Mouse (Mus musculus) stomach, embryonic 15.5 days (tissue): ENCODE data around the gene Gcn1l1. TPM values are rescaled to one million over a fixed set of nuclear protein-coding genes. Genes with fewer than 3 reads are reported as not detected.

Source experiments
- ATAC-seq: fragments of 200-750 bp; cut with Nextera tagmentation; 2 replicates; pipeline ENCODE4 v1.8.0; 2017; ENCODE audit warnings: low read depth, moderate number of reproducible peaks, moderate TSS enrichment; ENCODE audit not compliant: insufficient read depth, low FRiP score
- H3K27ac ChIP-seq: fragments of 300-500 bp; sonication (generic); 2 replicates; pipeline ENCODE4 v1.5.1; 2015; ENCODE audit warnings: mild to moderate bottlenecking, inconsistent platforms
- H3K27me3 ChIP-seq: fragments of 300-500 bp; sonication (generic); replicated peaks from 2 replicates; pipeline ENCODE4 v1.6.1; 2015; ENCODE audit warnings: inconsistent platforms
- H3K36me3 ChIP-seq: fragments of 300-500 bp; sonication (generic); 2 replicates; pipeline ENCODE4 v1.6.1; 2015; ENCODE audit warnings: inconsistent platforms
- H3K4me1 ChIP-seq: fragments of 300-500 bp; sonication (generic); 2 replicates; pipeline ENCODE4 v1.6.1; 2015; ENCODE audit warnings: inconsistent platforms
- H3K4me2 ChIP-seq: fragments of 300-500 bp; sonication (generic); 2 replicates; pipeline ENCODE4 v1.6.1; 2015; ENCODE audit warnings: mild to moderate bottlenecking, inconsistent platforms
- H3K4me3 ChIP-seq: fragments of 300-500 bp; sonication (generic); replicated peaks from 2 replicates; pipeline ENCODE4 v1.5.1; 2015; ENCODE audit warnings: inconsistent platforms
- H3K9ac ChIP-seq: fragments of 300-500 bp; sonication (generic); 2 replicates; pipeline ENCODE4 v1.6.1; 2015; ENCODE audit warnings: inconsistent platforms
- H3K9me3 ChIP-seq: fragments of 300-500 bp; sonication (generic); 2 replicates; pipeline ENCODE4 v1.6.1; 2016; ENCODE audit warnings: inconsistent platforms
- WGBS: fragments of 180-500 bp; shearing (Covaris S2); methylation state at CpG from one replicate; pipeline ENCODE4 v1.1.7; 2015; 5-methylcytosine and 5-hydroxymethylcytosine counted together
- polyA plus RNA-seq: library from polyadenylated mRNA; unstranded; fragments of >200 nt; fragmentation: Nextera tagmentation; extraction: Ambion mirVana; gene quantifications from 2 replicates; pipeline ENCODE4 v1.2.1, GENCODE M21; 2015

The Gcn1l1 gene
- polyA plus RNA-seq, 1 experiment from 2014 or later = 34.9 TPM

DNA sequence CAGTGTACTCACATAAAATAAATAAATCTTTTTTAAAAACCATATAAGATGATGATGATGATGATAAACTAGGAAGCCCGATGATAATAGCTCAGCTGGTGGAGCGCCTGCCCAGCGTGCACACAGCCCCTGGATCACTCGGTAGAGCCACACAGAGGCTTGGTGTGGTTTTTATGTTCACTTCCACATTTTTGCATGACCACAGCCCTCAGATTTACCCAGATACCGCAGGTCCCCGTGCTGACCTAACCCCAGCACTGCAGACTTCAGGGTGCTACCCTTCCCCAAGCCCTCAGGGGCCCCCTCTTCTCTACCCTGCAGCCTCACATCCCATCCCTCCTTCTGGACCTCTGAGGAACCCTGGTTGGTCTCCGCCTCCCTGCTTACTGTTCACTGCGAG, 63.0 kb downstream of the Gcn1l1 start:
- no peak overlapping the region for H3K4me2 ChIP-seq
- 65% methylated on average over 8 of the region's 8 CpGs for WGBS
- no peak overlapping the region for H3K27ac ChIP-seq
- no peaks in the 10 kb centered on the region for H3K9me3 ChIP-seq
- no peak for ATAC-seq
- H3K4me3 ChIP-seq = no peak overlapping the region
- H3K36me3 ChIP-seq = no peaks in the 10 kb centered on the region
- H3K4me1 ChIP-seq = peaks cover 8% of the 10 kb centered on the region
- no peaks in the 10 kb centered on the region for H3K27me3 ChIP-seq
- no peak overlapping the region for H3K9ac ChIP-seq

DNA sequence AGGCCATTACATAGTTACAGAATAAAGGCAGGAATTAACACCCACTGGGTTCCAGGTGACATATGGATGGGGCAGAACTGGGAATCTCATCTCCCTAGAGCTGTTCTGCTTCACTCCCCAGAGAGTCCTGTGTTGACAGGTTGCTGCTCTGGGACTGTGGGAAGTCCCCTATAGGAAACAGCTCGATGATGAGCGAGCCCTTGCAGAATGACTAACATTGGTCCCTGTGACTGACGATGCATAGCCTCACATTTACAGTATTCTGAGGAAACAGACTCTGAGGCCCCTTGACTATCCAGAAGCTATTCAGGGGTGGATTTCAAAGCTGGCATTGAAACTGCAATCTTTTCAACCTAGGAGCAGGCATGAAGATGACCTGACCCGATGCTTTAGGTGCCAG, 64.6 kb downstream of the Gcn1l1 start:
- Histone ChIP-seq H3K27me3 (no peaks in the 10 kb centered on the region), H3K4me2 (no peak overlapping the region), H3K36me3 (no peaks in the 10 kb centered on the region), H3K27ac (no peak overlapping the region), H3K4me3 (no peak overlapping the region), H3K9ac (no peak overlapping the region), H3K9me3 (no peaks in the 10 kb centered on the region), H3K4me1 (peaks cover 13% of the 10 kb centered on the region)
- ATAC-seq = no peak
- 88% methylated on average over 4 of the region's 4 CpGs for WGBS

DNA sequence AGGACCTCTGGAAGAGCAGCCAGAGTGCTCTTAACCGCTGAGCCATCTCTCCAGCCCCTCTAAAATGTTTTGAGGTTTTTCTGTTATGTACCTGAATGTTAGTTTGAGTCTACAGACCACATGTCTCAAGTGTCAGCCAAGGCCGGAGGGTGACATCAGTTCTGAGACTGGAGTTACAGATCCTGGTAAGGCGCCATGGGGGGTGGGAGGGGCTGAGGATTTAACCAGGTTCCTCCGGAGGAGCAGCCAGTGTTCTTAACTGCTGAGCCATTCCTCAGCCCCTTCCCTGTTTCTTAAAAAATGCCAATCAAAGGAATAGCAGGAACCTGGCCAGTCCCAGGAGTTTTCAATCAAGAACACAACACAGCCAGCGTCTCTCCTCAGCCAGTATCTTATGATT, 65.2 kb downstream of the Gcn1l1 start:
- Histone ChIP-seq H3K36me3 (no peaks in the 10 kb centered on the region), H3K4me1 (peaks cover 14% of the 10 kb centered on the region), H3K4me3 (0 out of 2 replicates have a peak overlapping the region, but pooled peaks have one; percentile 85), H3K27ac (no peak overlapping the region), H3K9ac (no peak overlapping the region), H3K27me3 (no peaks in the 10 kb centered on the region), H3K4me2 (peak overlapping the region; percentile 85; the same call in 1 of the 2 replicates), H3K9me3 (no peaks in the 10 kb centered on the region)
- WGBS = 50% methylated on average over 5 of the region's 5 CpGs
- ATAC-seq = no peak

DNA sequence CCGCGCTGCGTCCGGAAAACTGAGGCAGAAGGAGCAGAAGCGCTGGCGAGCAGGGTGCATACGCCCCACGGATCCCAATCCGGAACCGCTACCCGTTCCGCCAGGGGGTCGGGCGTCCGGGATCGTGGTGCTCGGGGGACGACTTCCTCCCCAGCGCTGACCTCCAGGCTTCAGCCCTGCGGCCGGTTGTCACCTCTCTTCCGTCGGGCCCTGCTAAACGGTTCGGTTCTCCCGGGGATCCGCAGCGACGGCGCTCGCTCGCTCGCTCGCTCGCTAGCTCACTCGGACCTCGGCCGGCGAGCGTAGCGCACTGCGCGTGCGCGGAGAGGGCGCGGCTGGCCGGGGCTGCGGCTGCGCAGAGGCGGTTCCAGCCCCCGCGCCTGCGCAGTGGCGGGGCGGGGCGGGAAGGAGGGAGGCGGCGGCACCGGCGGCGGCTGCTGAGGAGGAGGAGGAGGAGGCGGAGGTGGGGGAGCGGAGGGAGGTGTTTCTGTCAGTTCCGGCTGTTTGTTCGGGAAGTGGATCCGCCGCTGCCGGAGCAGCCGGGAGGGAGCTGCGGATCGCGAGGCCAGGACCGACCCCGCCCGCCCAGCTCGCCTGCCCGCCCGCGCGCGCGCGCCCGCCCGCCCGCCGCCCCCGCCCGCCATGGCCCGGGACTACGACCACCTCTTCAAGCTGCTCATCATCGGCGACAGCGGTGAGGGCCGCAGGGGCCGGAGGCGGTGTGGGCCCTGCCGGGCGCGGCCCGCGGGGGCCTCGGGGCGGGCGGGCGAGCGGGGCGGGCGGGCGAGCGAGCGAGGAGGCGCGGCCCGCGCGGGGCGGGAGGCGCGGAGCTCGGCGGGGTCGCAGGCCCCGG, 66.7 kb downstream of the Gcn1l1 start, which contains the start of gene Rab35:
Rab35 (plus strand) TSS at position 404 of the 853 bp plus-strand sequence.
- H3K27me3 ChIP-seq = no peaks in the 10 kb centered on the region
- peak within 1 kb of the TSS; percentile 85 for H3K4me2 ChIP-seq
- peaks cover 19% of the 10 kb centered on the region for H3K4me1 ChIP-seq
- under 1% methylated on average over 69 of the region's 125 CpGs for WGBS
- no peaks in the 10 kb centered on the region for H3K9me3 ChIP-seq
- H3K27ac ChIP-seq = peak within 1 kb of the TSS; percentile 87
- ATAC-seq = peak; percentile 85
- H3K4me3 ChIP-seq = peak within 1 kb of the TSS; percentile 85
- H3K9ac ChIP-seq = peak within 1 kb of the TSS; percentile 85
- H3K36me3 ChIP-seq = no peaks in the 10 kb centered on the region

DNA sequence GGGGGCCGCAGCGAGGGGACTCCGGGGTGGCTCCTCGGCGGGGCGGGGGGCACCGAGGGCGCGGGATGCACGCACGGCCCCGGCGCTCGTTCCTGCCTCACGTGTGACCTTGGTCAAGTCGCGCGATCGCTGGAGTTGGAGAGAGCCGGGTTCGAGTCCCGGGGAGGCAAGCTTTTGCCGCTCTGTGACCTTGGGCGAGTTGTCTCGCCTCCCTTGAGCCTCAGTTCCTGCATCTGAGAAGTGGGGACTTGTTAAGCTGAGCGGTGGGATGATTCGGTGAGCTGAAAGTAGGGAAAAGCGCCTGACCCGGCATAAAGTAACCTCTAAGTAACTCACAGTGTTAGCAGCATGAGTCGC, 67.3 kb downstream of the Gcn1l1 start:
- Histone ChIP-seq H3K36me3 (no peaks in the 10 kb centered on the region), H3K4me2 (peak overlapping the region; percentile 65), H3K4me3 (peak overlapping the region; percentile 85), H3K4me1 (peaks cover 19% of the 10 kb centered on the region), H3K27ac (peak overlapping the region; percentile 87), H3K9me3 (no peaks in the 10 kb centered on the region), H3K27me3 (no peaks in the 10 kb centered on the region), H3K9ac (peak overlapping the region; percentile 84)
- under 1% methylated on average over 30 of the region's 30 CpGs for whole genome bisulfite sequencing
- ATAC-seq = no peak

DNA sequence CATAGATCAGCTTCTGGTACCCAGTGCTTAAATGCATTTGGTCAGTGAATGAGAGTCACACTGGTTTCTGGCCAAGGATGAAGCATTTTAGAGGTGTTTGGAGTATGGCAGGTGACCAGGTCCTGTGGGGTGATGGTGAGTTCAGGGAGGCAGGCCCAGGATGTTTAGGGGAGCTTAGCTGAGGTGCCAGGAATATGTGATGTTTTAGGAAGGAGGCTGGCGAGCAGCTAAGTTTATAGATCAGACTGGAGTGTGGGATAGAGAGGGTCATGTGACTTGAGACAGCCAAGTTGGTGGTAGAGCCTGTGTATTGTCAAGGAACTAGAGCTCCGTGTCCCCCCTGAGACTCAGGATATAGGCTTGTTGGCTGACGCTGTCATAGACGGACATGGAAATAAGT, 68.0 kb downstream of the Gcn1l1 start:
- H3K4me1 ChIP-seq = peaks cover 19% of the 10 kb centered on the region
- H3K9me3 ChIP-seq = no peaks in the 10 kb centered on the region
- peak overlapping the region; percentile 85 for H3K4me3 ChIP-seq
- no peaks in the 10 kb centered on the region for H3K27me3 ChIP-seq
- peak overlapping the region; percentile 65 for H3K4me2 ChIP-seq
- WGBS = 48% methylated on average over 4 of the region's 4 CpGs
- peak overlapping the region; percentile 84; the same call in 1 of the 2 replicates for H3K9ac ChIP-seq
- 0 out of 2 replicates have a peak, but pooled peaks cover under 1% of the 10 kb centered on the region for H3K36me3 ChIP-seq
- ATAC-seq = no peak
- no peak overlapping the region for H3K27ac ChIP-seq

DNA sequence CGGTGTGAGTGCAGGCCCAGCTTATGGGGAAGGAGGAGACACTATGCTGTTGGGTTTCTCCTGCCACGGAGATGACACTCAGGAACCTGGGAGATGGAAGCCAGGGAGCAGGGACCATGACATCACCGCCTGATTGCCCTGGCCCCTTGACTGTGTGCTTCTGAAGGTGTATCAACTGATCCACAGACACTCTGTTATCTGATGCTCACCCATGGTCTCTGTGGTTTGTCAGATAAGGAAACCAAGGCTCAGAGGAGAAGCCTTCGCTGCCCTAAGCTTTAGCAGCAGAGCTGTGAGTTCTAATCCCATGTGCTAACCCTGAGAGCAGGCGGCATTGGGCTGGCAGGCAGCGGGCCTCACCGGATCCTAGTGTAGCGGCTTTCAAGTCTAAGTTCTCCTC, 69.0 kb downstream of the Gcn1l1 start:
- H3K9ac ChIP-seq = no peak overlapping the region
- peaks cover 9% of the 10 kb centered on the region; the same call in 1 of the 2 replicates for H3K36me3 ChIP-seq
- no peak for ATAC-seq
- no peak overlapping the region for H3K4me2 ChIP-seq
- no peaks in the 10 kb centered on the region for H3K27me3 ChIP-seq
- WGBS = 82% methylated on average over 8 of the region's 8 CpGs
- H3K9me3 ChIP-seq = no peaks in the 10 kb centered on the region
- no peak overlapping the region for H3K4me3 ChIP-seq
- H3K27ac ChIP-seq = no peak overlapping the region
- H3K4me1 ChIP-seq = peaks cover 19% of the 10 kb centered on the region

DNA sequence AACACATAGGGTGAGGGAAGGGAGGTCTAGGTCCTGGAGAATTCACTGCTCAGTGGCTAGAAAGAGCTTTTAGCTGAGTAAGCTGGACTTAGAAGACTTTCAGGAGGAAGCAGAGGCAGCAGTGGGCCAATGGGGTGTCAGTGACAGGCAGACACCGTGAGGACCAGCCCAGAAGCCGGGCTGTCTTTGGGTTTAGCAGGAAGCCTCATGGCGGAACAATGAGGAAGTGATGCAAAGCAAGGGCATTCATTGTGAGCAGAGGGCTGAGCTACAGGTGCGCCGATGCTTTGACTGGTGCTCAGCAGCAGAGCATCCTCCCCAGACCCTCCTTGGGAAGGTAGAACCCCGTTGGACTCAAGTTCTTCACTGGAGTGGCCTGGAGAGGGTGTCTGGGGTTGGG, 70.5 kb downstream of the Gcn1l1 start:
- H3K4me3 ChIP-seq = no peak overlapping the region
- no peaks in the 10 kb centered on the region for H3K9me3 ChIP-seq
- no peaks in the 10 kb centered on the region for H3K27me3 ChIP-seq
- ATAC-seq = no peak
- 75% methylated on average over 6 of the region's 6 CpGs for WGBS
- H3K36me3 ChIP-seq = peaks cover 24% of the 10 kb centered on the region
- no peak overlapping the region for H3K9ac ChIP-seq
- peaks cover 19% of the 10 kb centered on the region for H3K4me1 ChIP-seq
- H3K4me2 ChIP-seq = no peak overlapping the region
- H3K27ac ChIP-seq = no peak overlapping the region

DNA sequence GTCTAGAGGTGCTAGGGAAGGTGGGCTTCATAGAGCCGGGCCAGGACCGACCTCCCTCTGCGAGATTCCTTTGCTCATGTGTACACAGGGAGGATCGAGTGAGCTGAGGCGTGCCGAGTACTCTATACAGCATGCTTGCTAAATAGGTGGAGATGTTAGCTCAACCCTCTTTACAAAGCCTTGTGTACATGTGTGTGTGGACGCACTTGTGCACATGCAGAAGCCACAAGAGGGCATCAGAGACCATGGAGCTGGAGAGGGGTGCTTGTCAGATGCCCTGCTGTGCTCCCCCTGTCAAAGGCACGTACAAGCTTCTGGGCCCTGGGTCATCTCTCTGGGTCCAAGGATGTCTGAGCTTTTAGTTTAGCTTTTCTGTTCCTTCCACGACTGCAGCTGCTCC, 79.1 kb downstream of the Gcn1l1 start:
- WGBS = 66% methylated on average over 9 of the region's 9 CpGs
- H3K27ac ChIP-seq = no peak overlapping the region
- no peak for ATAC-seq

DNA sequence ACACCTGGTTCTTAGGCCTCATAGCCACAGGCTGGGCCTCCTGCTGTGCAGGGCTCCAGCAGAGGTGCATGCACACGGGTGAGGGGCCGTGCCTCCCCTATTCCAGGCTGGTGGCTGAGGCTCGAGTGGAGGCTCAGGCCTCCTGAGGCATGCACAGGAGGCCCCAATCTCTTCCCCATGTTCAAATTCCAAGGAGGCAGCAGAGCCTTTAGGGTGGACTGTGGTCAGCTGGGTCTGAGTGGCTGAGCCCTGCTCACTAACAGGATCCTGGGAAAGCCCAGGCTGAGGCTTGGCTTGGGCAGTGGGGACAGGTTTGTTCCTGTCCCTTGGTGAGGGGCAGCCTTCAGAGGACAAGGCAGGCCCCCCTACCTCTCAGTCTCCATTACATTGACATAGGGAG, 83.8 kb downstream of the Gcn1l1 start:
- Histone ChIP-seq H3K4me3 (no peak overlapping the region), H3K27ac (no peak overlapping the region), H3K4me2 (no peak overlapping the region), H3K36me3 (peaks cover 23% of the 10 kb centered on the region), H3K27me3 (no peaks in the 10 kb centered on the region), H3K9me3 (no peaks in the 10 kb centered on the region), H3K9ac (no peak overlapping the region), H3K4me1 (peaks cover 9% of the 10 kb centered on the region; the same call in 1 of the 2 replicates)
- ATAC-seq = no peak
- WGBS = 80% methylated on average over 3 of the region's 3 CpGs

More for the DNA sequence above, 79.1 kb downstream of the Gcn1l1 start:
- Histone ChIP-seq H3K9me3 (no peaks in the 10 kb centered on the region), H3K36me3 (peaks cover 51% of the 10 kb centered on the region), H3K9ac (no peak overlapping the region), H3K27me3 (no peaks in the 10 kb centered on the region), H3K4me2 (no peak overlapping the region), H3K4me3 (no peak overlapping the region), H3K4me1 (no peaks in the 10 kb centered on the region)

DNA sequence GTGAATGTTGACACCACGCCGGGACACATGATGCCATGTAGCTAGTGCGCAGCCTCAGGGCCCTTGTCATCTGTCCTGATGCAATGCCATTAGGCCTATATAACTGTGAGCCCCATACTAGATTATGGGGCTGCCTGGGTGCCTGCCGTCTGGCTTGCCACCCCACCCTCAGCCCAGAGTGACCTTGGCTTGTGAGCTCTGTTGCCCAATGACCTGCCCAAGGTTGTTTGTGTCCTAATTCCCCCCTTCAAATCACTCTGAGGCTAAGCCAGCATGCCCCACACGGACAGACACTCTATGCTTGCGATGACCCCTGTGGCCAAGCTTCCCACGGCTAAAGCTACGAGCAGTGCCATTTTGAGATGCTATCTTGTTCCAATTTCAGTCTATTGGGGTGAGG, 84.6 kb downstream of the Gcn1l1 start:
- Histone ChIP-seq H3K9me3 (no peaks in the 10 kb centered on the region), H3K4me2 (no peak overlapping the region), H3K27ac (no peak overlapping the region), H3K36me3 (peaks cover 19% of the 10 kb centered on the region), H3K27me3 (no peaks in the 10 kb centered on the region), H3K4me3 (no peak overlapping the region), H3K4me1 (peaks cover 9% of the 10 kb centered on the region; the same call in 1 of the 2 replicates), H3K9ac (no peak overlapping the region)
- ATAC-seq = no peak
- WGBS = 89% methylated on average over 8 of the region's 8 CpGs

DNA sequence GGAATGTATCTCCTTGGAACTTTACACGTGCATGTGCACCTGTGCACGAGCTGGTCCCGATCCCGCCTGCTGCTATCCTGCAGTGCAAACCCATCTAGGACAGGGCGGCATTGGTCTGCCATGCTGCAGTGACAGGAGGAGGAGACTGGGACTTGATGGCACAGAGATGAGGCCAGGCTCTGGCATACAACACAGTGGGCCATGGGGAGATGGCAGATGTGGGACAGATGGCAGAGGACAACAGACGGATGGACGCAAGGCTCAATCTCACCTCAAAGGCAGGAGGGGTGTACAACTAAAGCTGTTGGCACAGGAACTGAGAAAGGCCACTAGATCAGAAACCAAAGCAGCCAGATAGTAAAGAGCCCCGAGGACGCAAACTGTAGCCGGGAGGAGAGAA, 85.8 kb downstream of the Gcn1l1 start:
- Histone ChIP-seq H3K27me3 (no peaks in the 10 kb centered on the region), H3K9me3 (no peaks in the 10 kb centered on the region), H3K36me3 (peaks cover 9% of the 10 kb centered on the region), H3K4me1 (peaks cover 9% of the 10 kb centered on the region; the same call in 1 of the 2 replicates), H3K4me2 (no peak overlapping the region), H3K4me3 (no peak overlapping the region), H3K27ac (no peak overlapping the region), H3K9ac (no peak overlapping the region)
- WGBS = 91% methylated on average over 10 of the region's 10 CpGs
- ATAC-seq = no peak
